Mouse (Mus musculus) neural tube, embryonic 14.5 days (tissue): ENCODE data around the gene Tox4. TPM values are rescaled to one million over a fixed set of nuclear protein-coding genes. Genes with fewer than 3 reads are reported as not detected.
"Not testable (repeated sequence)": the region's sequence is repeated elsewhere in the genome, so short reads cannot be mapped to it uniquely, and the experiment has no call there.

Experiments
- ATAC-seq: fragments of 200-750 bp; cut with Nextera tagmentation; 2 replicates; pipeline ENCODE4 v1.8.0; 2017; ENCODE audit warnings: low read depth, mild to moderate bottlenecking, moderate TSS enrichment, moderate library complexity
- H3K27ac ChIP-seq: fragments of 300-500 bp; sonication (generic); 2 replicates; pipeline ENCODE4 v1.5.1; 2014; ENCODE audit warnings: low read depth, mild to moderate bottlenecking, control low read depth, low read length, moderate library complexity, mixed read lengths
- H3K27me3 ChIP-seq: fragments of 300-500 bp; sonication (generic); 2 replicates; pipeline ENCODE4 v1.6.1; 2014; ENCODE audit warnings: low read length; ENCODE audit not compliant: control insufficient read depth, insufficient read depth
- H3K36me3 ChIP-seq: fragments of 300-500 bp; sonication (generic); 2 replicates; pipeline ENCODE4 v1.6.1; 2014; ENCODE audit warnings: low read length, mixed read lengths; ENCODE audit not compliant: control insufficient read depth, insufficient read depth
- H3K4me1 ChIP-seq: fragments of 300-500 bp; sonication (generic); 2 replicates; pipeline ENCODE4 v1.6.1; 2014; ENCODE audit warnings: low read length; ENCODE audit not compliant: control insufficient read depth, insufficient read depth
- H3K4me2 ChIP-seq: fragments of 300-500 bp; sonication (generic); 2 replicates; pipeline ENCODE4 v1.6.1; 2014; ENCODE audit warnings: mild to moderate bottlenecking, low read depth, low read length, control low read depth
- H3K4me3 ChIP-seq: fragments of 300-500 bp; sonication (generic); 2 replicates; pipeline ENCODE4 v1.5.1; 2014; ENCODE audit warnings: low read depth, low read length, control low read depth, mixed read lengths
- H3K9ac ChIP-seq: fragments of 300-500 bp; sonication (generic); replicated peaks from 2 replicates; pipeline ENCODE4 v1.6.1; 2014; ENCODE audit warnings: low read depth, mild to moderate bottlenecking, control low read depth, low read length, mixed read lengths
- H3K9me3 ChIP-seq: fragments of 300-500 bp; sonication (generic); 2 replicates; pipeline ENCODE4 v1.6.1; 2016; ENCODE audit warnings: low read length; ENCODE audit not compliant: control insufficient read depth
- WGBS: fragments of 180-500 bp; shearing (Covaris S2); extraction: QIAGEN DNeasy Blood & Tissue Kit; methylation state at CpG from one replicate; pipeline ENCODE4 v1.1.7; 2014; 5-methylcytosine and 5-hydroxymethylcytosine counted together
- polyA plus RNA-seq: library from polyadenylated mRNA; unstranded; fragments of >200 nt; fragmentation: Nextera tagmentation; extraction: Ambion mirVana; gene quantifications from 2 replicates; pipeline ENCODE4 v1.2.1, GENCODE M21; 2014

The Tox4 gene
- polyA plus RNA-seq, 1 experiment from 2014 or later = 69.3 TPM

DNA sequence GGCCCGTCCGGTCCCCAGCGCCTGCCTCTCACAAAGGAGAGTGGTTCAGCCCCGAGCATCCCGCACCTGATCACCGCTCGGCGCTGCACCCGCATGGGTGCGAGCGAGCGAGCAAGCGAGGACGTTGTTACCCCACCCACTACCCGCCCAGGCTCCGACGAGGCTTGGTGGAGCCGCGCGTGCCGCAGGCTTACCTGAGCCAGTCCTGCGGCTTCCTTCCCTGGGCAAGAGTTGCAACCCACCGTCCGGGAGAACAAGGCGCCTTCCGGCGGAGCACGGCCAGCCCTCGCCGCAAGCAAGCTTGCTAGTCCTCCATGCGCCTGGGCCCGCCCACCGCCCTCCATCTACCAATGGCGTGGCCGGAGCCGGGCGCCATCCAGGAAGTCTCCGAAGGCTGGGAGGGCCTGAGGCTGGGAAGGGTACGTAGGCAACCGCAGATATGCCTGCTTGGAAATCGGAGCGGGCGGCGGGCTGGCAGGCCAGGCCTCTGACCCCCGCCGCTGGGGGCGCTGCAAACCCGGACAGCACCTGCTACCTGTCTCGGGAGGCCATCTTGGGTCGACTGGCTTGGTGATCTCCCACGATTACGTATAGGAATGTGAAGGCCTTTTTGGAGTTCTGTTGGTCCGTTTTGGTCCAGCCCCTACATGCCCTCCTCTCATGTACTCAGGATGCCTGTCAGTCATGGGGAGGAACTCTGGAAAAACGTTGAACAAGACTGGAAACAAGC is 21.3 kb upstream of the Tox4 start, which contains the start of gene Chd8:
Chd8 (minus strand) TSS at position 297 of the 730 bp plus-strand sequence.
- WGBS = under 1% methylated on average over 54 of the region's 54 CpGs
- no peaks in the 10 kb centered on the region for H3K9me3 ChIP-seq
- H3K4me3 ChIP-seq = peak within 1 kb of the TSS; percentile 85
- H3K27me3 ChIP-seq = no peaks in the 10 kb centered on the region
- H3K36me3 ChIP-seq = 0 out of 2 replicates have a peak, but pooled peaks cover 2% of the 10 kb centered on the region
- H3K27ac ChIP-seq = peak within 1 kb of the TSS; percentile 93
- H3K9ac ChIP-seq = peak within 1 kb of the TSS; percentile 84
- peak within 1 kb of the TSS; percentile 62 for H3K4me2 ChIP-seq
- peaks cover 10% of the 10 kb centered on the region for H3K4me1 ChIP-seq
- peak; percentile 100 for ATAC-seq

DNA sequence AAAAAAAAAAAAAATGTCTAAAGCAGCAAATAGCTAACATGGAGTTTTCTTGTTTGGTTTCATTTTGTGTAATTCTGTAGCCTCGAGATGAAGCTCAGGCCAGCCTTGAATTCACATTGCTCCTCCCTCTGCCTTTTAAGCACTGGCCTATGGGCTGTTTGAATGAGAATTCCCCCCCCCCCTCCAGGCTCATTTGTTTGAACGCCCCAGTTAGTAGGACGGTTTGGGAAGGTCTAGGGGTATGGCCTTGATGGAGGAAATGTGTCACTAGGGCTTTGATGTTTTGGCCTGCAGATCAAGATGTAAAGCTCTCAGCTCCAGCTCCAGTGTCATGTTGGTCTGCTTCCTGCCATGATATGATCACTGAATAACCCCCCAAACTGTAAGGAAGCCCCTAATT is 6.2 kb upstream of the Tox4 start:
- no peak overlapping the region for H3K9ac ChIP-seq
- no peaks in the 10 kb centered on the region for H3K27me3 ChIP-seq
- H3K36me3 ChIP-seq = peaks cover 24% of the 10 kb centered on the region; the same call in 1 of the 2 replicates
- no peaks in the 10 kb centered on the region for H3K9me3 ChIP-seq
- H3K4me3 ChIP-seq = no peak overlapping the region
- no peak for ATAC-seq
- H3K27ac ChIP-seq = no peak overlapping the region
- H3K4me2 ChIP-seq = no peak overlapping the region
- 70% methylated on average over 3 of the region's 3 CpGs for WGBS
- no peaks in the 10 kb centered on the region for H3K4me1 ChIP-seq

DNA sequence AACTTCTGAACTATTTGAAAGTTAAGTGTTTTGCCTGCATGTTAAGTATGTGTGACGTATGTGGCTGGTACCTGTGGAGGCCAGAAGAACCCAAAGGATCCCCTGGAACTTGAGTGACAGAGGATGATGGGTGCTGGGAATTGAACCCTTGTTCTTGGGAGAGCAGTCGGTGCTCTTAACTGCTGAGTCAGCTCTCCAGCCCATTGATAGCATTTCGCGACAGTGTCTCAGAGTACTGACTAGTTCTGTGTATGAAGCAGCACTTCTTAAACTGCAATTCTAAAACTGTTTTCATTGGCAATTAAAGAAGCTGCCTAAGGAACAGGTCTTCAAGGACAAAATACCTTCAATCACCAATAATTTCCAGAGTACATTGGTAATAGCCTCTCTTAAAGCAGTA is 1.7 kb upstream of the Tox4 start:
- H3K36me3 ChIP-seq = peaks cover 11% of the 10 kb centered on the region; the same call in 1 of the 2 replicates
- no peak overlapping the region for H3K4me2 ChIP-seq
- H3K9ac ChIP-seq = no peak overlapping the region
- WGBS = 95% methylated on average over 4 of the region's 4 CpGs
- H3K27me3 ChIP-seq = no peaks in the 10 kb centered on the region
- peaks cover 10% of the 10 kb centered on the region; the same call in 1 of the 2 replicates for H3K4me1 ChIP-seq
- H3K9me3 ChIP-seq = no peaks in the 10 kb centered on the region
- ATAC-seq = no peak
- H3K4me3 ChIP-seq = no peak overlapping the region
- H3K27ac ChIP-seq = no peak overlapping the region

DNA sequence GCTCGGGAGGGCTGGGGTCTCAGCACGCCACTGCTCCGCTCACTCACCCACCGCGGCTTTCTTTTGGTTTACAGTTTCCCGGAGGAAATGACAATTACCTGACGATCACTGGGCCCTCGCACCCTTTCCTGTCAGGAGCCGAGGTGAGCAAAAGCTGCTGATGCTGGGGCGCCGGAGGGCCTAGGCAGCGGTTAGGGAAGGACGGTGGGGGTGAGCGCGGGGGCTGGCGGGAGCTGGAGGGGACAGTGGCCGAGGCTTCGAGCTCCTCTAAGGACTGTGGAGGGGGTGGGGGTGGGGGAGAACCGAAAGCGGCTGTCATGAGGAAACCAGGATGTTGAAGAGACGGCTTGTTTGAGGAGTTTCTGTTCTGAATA is 788 bp downstream of the Tox4 start:
- 1% methylated on average over 20 of the region's 21 CpGs for WGBS
- Histone ChIP-seq H3K27me3 (no peaks in the 10 kb centered on the region), H3K4me1 (peaks cover 10% of the 10 kb centered on the region; the same call in 1 of the 2 replicates), H3K4me3 (peak overlapping the region; percentile 82), H3K9me3 (no peaks in the 10 kb centered on the region), H3K27ac (peak overlapping the region; percentile 83), H3K9ac (peak overlapping the region; percentile 83), H3K4me2 (peak overlapping the region; percentile 63), H3K36me3 (0 out of 2 replicates have a peak, but pooled peaks cover 6% of the 10 kb centered on the region)
- no peak; the same call in 1 of the 2 replicates for ATAC-seq

DNA sequence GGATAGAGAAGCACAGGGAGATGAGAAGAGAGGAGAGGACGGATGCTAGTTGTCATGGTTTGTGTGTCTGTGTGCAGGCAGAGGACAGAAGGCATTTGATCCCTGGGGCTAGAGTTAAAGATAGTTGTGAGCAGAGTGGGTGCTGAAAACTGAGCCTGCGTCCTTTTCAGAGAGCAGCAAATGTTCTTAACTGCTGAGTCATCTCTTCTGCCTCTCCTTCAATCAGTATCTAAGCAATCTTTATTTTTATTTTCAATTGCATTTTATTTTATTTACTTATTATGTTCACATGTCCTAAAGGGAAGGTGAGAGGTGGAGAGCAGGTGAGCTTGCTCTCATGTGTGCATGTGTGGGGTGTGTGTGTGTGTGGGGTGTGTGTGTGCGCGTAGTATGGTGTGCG is 4.7 kb downstream of the Tox4 start:
- no peak for ATAC-seq
- Histone ChIP-seq H3K4me1 (peaks cover 8% of the 10 kb centered on the region; the same call in 1 of the 2 replicates), H3K36me3 (peaks cover 24% of the 10 kb centered on the region), H3K4me2 (no peak overlapping the region), H3K27ac (no peak overlapping the region), H3K27me3 (no peaks in the 10 kb centered on the region), H3K4me3 (no peak overlapping the region), H3K9me3 (no peaks in the 10 kb centered on the region), H3K9ac (no peak overlapping the region)
- 97% methylated on average over 5 of the region's 5 CpGs for WGBS

DNA sequence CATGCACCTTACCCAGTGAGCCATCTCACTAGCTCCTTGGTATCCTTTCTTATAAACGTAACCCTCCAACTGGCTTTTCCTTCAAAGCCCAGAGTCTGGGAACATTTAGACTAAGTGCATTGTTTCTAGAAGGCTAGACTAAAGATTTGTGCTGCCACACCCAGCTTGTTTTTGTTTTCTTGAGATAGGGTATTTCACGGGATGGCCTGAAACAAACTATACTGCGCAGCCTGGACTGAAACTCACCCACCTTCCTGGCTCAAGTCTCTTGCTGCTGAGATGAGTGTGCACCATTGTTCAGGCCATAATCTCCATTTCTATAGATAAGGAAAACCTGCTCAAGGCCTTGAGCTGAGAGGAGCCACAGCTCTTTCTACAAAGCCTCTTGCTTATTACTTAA is 5.2 kb downstream of the Tox4 start:
- peaks cover 28% of the 10 kb centered on the region for H3K36me3 ChIP-seq
- peaks cover 8% of the 10 kb centered on the region; the same call in 1 of the 2 replicates for H3K4me1 ChIP-seq
- no peak overlapping the region for H3K9ac ChIP-seq
- no peak overlapping the region for H3K4me2 ChIP-seq
- no peak overlapping the region for H3K4me3 ChIP-seq
- H3K27me3 ChIP-seq = no peaks in the 10 kb centered on the region
- WGBS = 95% methylated on average over 3 of the region's 3 CpGs
- H3K9me3 ChIP-seq = no peaks in the 10 kb centered on the region
- no peak for ATAC-seq
- H3K27ac ChIP-seq = no peak overlapping the region

DNA sequence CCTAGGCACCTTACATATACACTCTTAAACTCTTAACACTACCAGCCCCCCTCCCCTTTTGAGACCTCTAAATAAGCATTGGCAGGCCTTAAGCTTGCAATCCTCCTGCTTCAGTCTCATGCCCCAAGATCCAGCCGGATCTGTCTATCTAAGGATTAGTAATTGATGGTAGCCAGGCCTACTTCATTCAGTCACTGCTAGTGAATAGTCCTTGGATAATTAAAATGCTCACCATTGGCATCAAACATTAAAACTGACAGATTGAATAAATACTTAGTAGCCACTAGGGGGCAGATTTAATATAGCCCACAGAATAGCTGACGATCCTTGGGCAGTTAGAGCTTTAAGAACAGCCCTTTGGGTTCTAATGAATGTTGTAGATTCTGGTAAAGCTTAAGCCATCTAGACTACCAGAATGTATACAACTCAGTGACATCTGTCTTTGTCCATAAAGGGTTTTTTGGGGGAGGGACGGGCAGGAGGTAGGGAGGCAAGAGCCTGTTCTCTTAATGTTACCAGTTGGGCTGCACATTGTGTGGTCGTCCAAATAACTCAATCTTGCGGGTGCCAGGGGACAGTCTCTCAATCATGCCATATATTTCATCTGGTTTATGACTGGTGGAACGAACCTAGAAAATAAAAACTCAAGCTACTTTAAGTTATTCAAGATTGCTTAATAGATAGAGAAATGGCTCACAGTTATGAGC is 16.8 kb downstream of the Tox4 start:
- Histone ChIP-seq H3K27ac (no peak overlapping the region), H3K36me3 (peaks cover 70% of the 10 kb centered on the region), H3K4me2 (no peak overlapping the region), H3K4me1 (no peaks in the 10 kb centered on the region), H3K9me3 (no peaks in the 10 kb centered on the region), H3K4me3 (no peak overlapping the region), H3K27me3 (no peaks in the 10 kb centered on the region), H3K9ac (no peak overlapping the region)
- 60% methylated on average over 6 of the region's 6 CpGs for WGBS
- ATAC-seq = peak; percentile 70

DNA sequence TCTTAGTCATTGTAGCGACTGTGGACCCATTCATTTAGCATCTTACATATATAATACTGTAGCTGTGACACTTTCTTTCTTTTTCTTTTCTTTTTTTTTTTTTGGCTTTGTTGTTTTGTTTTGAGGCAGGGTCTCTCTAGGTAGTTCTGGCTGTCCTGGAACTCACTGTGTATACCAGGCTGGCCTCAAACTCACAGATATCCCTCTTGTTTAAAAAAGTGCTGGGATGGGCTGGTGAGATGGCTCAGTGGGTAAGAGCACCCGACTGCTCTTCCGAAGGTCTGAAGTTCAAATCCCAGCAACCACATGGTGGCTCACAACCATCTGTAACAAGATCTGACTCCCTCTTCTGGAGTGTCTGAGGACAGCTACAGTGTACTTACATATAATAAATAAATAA is 24.6 kb downstream of the Tox4 start:
- not testable (repeated sequence) for H3K27ac ChIP-seq, H3K9me3 ChIP-seq, H3K4me3 ChIP-seq, H3K27me3 ChIP-seq, H3K4me2 ChIP-seq, ATAC-seq, H3K4me1 ChIP-seq, H3K9ac ChIP-seq
- peaks cover 16% of the 10 kb centered on the region for H3K36me3 ChIP-seq
- 91% methylated on average over 3 of the region's 3 CpGs for WGBS
